In the genomic region with DNA sequence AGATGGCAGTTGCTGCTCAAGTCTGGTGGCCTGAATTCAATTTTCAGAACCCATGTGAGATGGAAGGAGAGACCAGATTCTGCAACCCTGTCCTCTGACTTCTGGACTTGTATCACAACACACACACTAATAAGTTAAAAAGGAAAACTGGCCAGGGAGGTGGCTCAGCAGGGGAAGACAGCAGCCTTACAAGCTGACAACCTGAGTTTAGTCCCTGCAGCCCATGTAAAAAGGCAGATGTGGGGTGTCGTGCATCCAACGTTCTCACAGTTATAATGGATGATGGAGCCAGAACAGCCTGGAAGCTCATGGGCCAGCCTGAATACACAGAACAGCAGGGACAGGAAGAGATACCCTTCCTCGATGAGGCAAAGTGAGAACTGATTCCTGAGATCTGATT, we compare ENCODE assay signal across 38 mouse cellular contexts. TPM values are rescaled to one million over a fixed set of nuclear protein-coding genes. Genes with fewer than 3 reads are reported as not detected.
"Had no signal": no experiment of that assay in that cellular context is flagged by ENCODE, and none has a peak within 500 bp of the region (broad histone marks: within the 10 kb centered on the region; RNA-seq: fewer than 3 reads in every experiment).

No protein-coding gene starts in this region.

- H3K9ac ChIP-seq: embryonic facial prominence, embryonic 12.5 days; embryonic facial prominence, embryonic 13.5 days; embryonic facial prominence, embryonic 15.5 days; forebrain, embryonic 12.5 days; forebrain, embryonic 13.5 days; forebrain, embryonic 15.5 days; forebrain, postnatal 0 days had no signal

- H3K36me3 ChIP-seq: embryonic facial prominence, embryonic 10.5 days; embryonic facial prominence, embryonic 12.5 days; embryonic facial prominence, embryonic 13.5 days; embryonic facial prominence, embryonic 15.5 days; forebrain, embryonic 10.5 days; forebrain, embryonic 12.5 days; forebrain, embryonic 15.5 days had no signal

- H3K4me2 ChIP-seq: embryonic facial prominence, embryonic 12.5 days; embryonic facial prominence, embryonic 13.5 days; embryonic facial prominence, embryonic 15.5 days; forebrain, embryonic 12.5 days; forebrain, embryonic 13.5 days; forebrain, embryonic 15.5 days had no signal

- H3K9me3 ChIP-seq: embryonic facial prominence, embryonic 10.5 days; embryonic facial prominence, embryonic 12.5 days; embryonic facial prominence, embryonic 13.5 days; embryonic facial prominence, embryonic 15.5 days; forebrain, embryonic 10.5 days; forebrain, embryonic 12.5 days; forebrain, embryonic 13.5 days; forebrain, embryonic 15.5 days had no signal

- DNase-seq: cerebellum, adult 2 months; cerebellum, adult 8-10 months; cerebellum, adult 9-10 months; cerebellum, adult 9-11 months; cerebellum, postnatal 10 days; cerebellum, postnatal 14 days; cerebellum, postnatal 25 days; cerebellum, postnatal 36 days; embryo, embryonic 11 days; forebrain, postnatal 0 days; gastrocnemius, adult 2 months; gastrocnemius, postnatal 10 days; gastrocnemius, postnatal 14 days; gastrocnemius, postnatal 25 days; gastrocnemius, postnatal 36 days; heart, adult 18-20 months; heart, adult 2 months had no signal

- H3K4me1 ChIP-seq: embryonic facial prominence, embryonic 10.5 days; embryonic facial prominence, embryonic 12.5 days; embryonic facial prominence, embryonic 13.5 days; embryonic facial prominence, embryonic 15.5 days; forebrain, embryonic 10.5 days; forebrain, embryonic 12.5 days; forebrain, embryonic 13.5 days; forebrain, embryonic 15.5 days had no signal

- ATAC-seq: forebrain, embryonic 13.5 days; forebrain, embryonic 14.5 days; forebrain, embryonic 15.5 days; forebrain, embryonic 16.5 days; forebrain, postnatal 0 days had no signal

- H3K27me3 ChIP-seq: embryonic facial prominence, embryonic 12.5 days; embryonic facial prominence, embryonic 13.5 days; embryonic facial prominence, embryonic 15.5 days; forebrain, embryonic 12.5 days; forebrain, embryonic 13.5 days; forebrain, embryonic 15.5 days had no signal

- H3K4me3 ChIP-seq: embryonic facial prominence, embryonic 10.5 days; embryonic facial prominence, embryonic 12.5 days; embryonic facial prominence, embryonic 13.5 days; embryonic facial prominence, embryonic 15.5 days; erythroblast, embryonic 14.5 days; forebrain, embryonic 10.5 days; forebrain, embryonic 12.5 days; forebrain, embryonic 13.5 days; forebrain, embryonic 15.5 days; gastrocnemius, adult 2 months; heart, adult 2 months had no signal

- H3K27ac ChIP-seq: embryonic facial prominence, embryonic 10.5 days; embryonic facial prominence, embryonic 12.5 days; embryonic facial prominence, embryonic 13.5 days; embryonic facial prominence, embryonic 15.5 days; forebrain, embryonic 10.5 days; forebrain, embryonic 12.5 days; forebrain, embryonic 13.5 days; forebrain, embryonic 15.5 days; gastrocnemius, adult 2 months; heart, adult 2 months had no signal

RNA-seq across cellular contexts. Expression of gene Ffar4, which starts 15.5 kb away (rescaled TPM):
- total RNA-seq: gastrocnemius, adult 18-20 months; gastrocnemius, adult 2 months; gastrocnemius, postnatal 14 days; gastrocnemius, postnatal 36 days; granulocyte monocyte progenitor cell, adult 5-6 weeks had no signal
- polyA plus RNA-seq: cerebellum, adult 2 months; cortical plate, adult 2 months; embryonic facial prominence, embryonic 10.5 days; embryonic facial prominence, embryonic 11.5 days; embryonic facial prominence, embryonic 12.5 days; embryonic facial prominence, embryonic 13.5 days; erythroblast, embryonic 14.5 days; forebrain, embryonic 10.5 days; forebrain, embryonic 11.5 days; forebrain, embryonic 12.5 days; forebrain, embryonic 13.5 days; forebrain, embryonic 16.5 days had no signal

RNA-seq across cellular contexts. Expression of gene Cep55, which starts 26.6 kb away (rescaled TPM):
- total RNA-seq: gastrocnemius, adult 18-20 months; gastrocnemius, adult 2 months; gastrocnemius, adult 8-10 months had no signal
- polyA plus RNA-seq: erythroblast, embryonic 14.5 days had no signal

RNA-seq across cellular contexts. Expression of gene Myof, which starts 38.0 kb away (rescaled TPM):
- polyA plus RNA-seq: erythroblast, embryonic 14.5 days had no signal

RNA-seq across cellular contexts. Expression of gene Rbp4, which starts 43.7 kb away (rescaled TPM):
- total RNA-seq: common myeloid progenitor, adult 5-6 weeks; granulocyte monocyte progenitor cell, adult 5-6 weeks had no signal

RNA-seq across cellular contexts. Expression of gene Pde6c, which starts 51.2 kb away (rescaled TPM):
- total RNA-seq: common myeloid progenitor, adult 5-6 weeks; forebrain, postnatal 0 days; gastrocnemius, adult 18-20 months; gastrocnemius, adult 2 months; gastrocnemius, adult 8-10 months; gastrocnemius, postnatal 10 days; gastrocnemius, postnatal 14 days; gastrocnemius, postnatal 25 days; gastrocnemius, postnatal 36 days; gastrocnemius, postnatal 4 days; granulocyte monocyte progenitor cell, adult 5-6 weeks; heart, adult 18-20 months; heart, adult 2 months had no signal
- polyA plus RNA-seq: embryonic facial prominence, embryonic 10.5 days; embryonic facial prominence, embryonic 11.5 days; embryonic facial prominence, embryonic 12.5 days; embryonic facial prominence, embryonic 13.5 days; embryonic facial prominence, embryonic 14.5 days; embryonic facial prominence, embryonic 15.5 days; erythroblast, embryonic 14.5 days; forebrain, embryonic 10.5 days; forebrain, embryonic 11.5 days; forebrain, embryonic 12.5 days; forebrain, embryonic 13.5 days; gonadal fat pad, adult 2 months; heart, adult 2 months had no signal
